Mouse (Mus musculus) embryonic fibroblast, embryonic 13.5 days (primary cell): Measurements from ENCODE around the gene Stx19.

Experiments
- CTCF ChIP-seq: IDR thresholded peaks from 2 replicates; pipeline ENCODE4 v1.5.1; 2011; ENCODE audit warnings: mild to moderate bottlenecking, control low read depth, low read length, moderate library complexity, borderline replicate concordance; ENCODE audit not compliant: insufficient read depth
- POLR2A ChIP-seq: IDR thresholded peaks from 2 replicates; pipeline ENCODE4 v1.6.1; 2011; ENCODE audit warnings: low read depth, mild to moderate bottlenecking, control low read depth, low read length, moderate library complexity

DNA sequence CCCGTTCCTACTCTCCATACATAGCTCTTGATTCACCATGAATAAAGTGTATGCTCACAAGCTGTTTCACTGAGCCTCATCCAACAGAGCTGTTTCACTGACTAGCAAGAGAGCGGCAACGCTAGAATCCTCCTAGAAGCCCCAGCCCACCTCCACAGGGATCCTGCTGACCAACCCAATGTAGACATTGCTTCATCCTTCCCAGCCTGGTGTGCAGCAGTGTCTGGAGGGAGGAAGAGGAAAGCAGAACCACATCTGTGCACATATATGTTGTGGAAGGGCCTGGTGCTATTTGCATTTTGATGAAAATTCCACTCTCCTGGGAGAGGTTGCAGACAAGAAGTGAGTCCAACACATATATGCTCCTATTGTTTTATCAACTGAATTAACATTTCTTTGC, 9.9 kb upstream of the Stx19 start:
- TF ChIP-seq CTCF = no peak
- no peak for TF ChIP-seq POLR2A
